Mouse (Mus musculus) Patski (cell line): ENCODE data around the gene Gfra1. TPM values are rescaled to one million over a fixed set of nuclear protein-coding genes. Genes with fewer than 3 reads are reported as not detected.

Source experiments
- ATAC-seq: fragments of 100-300 bp; one replicate; pipeline ENCODE4 v1.8.0; 2021
- CTCF ChIA-PET: fragments of 350-600 bp; sonication (Branson Sonifier 250); formaldehyde crosslinking; loops from one replicate; lab custom pipeline; 2022; ENCODE audit warnings: inconsistent platforms; lab: Charles Lee
- POLR2A ChIA-PET: fragments of 350-600 bp; sonication (Branson Sonifier 250); formaldehyde crosslinking; loops from one replicate; lab custom pipeline; 2022; ENCODE audit warnings: antibody characterized with exemption, inconsistent platforms; lab: Charles Lee
- DNase-seq: peaks from one replicate; pipeline ENCODE4 v3.0.0-alpha.2; 2011; ENCODE audit warnings: low read depth, low spot score
- H3K27me3 ChIP-seq: fragments of 371-371 bp; one replicate; pipeline ENCODE4 v1.5.1; 2021
- CTCF ChIP-seq: fragments of 100-300 bp; IDR thresholded peaks from one replicate; pipeline ENCODE4 v1.5.1; 2021
- in situ Hi-C: fragments of 300-500 bp; cut with MboI; formaldehyde crosslinking; loops from 3 replicates; pipeline ENCODE4 v1.11.1; 2018; ENCODE audit warnings: low pct_unique_long_range_greater_than_20kb, mixed read lengths
- polyA plus RNA-seq: library from polyadenylated mRNA; unstranded; gene quantifications from one replicate; pipeline ENCODE4 v1.2.3, GENCODE M21; 2021

The Gfra1 gene
- polyA plus RNA-seq, 1 experiment from 2014 or later: 102 TPM

GRCm38 (mm10) chr19:58400224-58400623 is 55.5 kb downstream of the Gfra1 start:
- DNase-seq (no peak), ATAC-seq (no peak)
- POLR2A ChIA-PET: no interaction called here
- no peaks in the 10 kb centered on the region for H3K27me3 ChIP-seq
- CTCF ChIA-PET: interaction anchor here (0.8 to 1.4 kb wide), 3 partner anchors 8 to 45 kb away, joined by 3 to 4 read pairs (median 3); no protein-coding TSS in a partner anchor
- TF ChIP-seq CTCF: no peak
- in situ Hi-C loops: no loop called here

GRCm38 (mm10) chr19:58399166-58399565 is 56.5 kb downstream of the Gfra1 start:
- DNase-seq (no peak), ATAC-seq (no peak)
- no peaks in the 10 kb centered on the region for H3K27me3 ChIP-seq
- POLR2A ChIA-PET: no interaction called here
- TF ChIP-seq CTCF: no peak
- CTCF ChIA-PET: interaction anchor here (1.0 to 1.5 kb wide), 2 partner anchors 53 to 55 kb away, joined by 3 to 4 read pairs; no protein-coding TSS in a partner anchor
- in situ Hi-C loops: loop anchor here (5.0 kb wide), 1 partner anchor 53 kb away; no protein-coding TSS in a partner anchor

GRCm38 (mm10) chr19:58396604-58396984 is 59.1 kb downstream of the Gfra1 start:
- ATAC-seq (peak; percentile 76), DNase-seq (peak; percentile 89)
- POLR2A ChIA-PET: interaction anchor here (0.7 to 2.5 kb wide), 2 partner anchors 10 to 56 kb away, joined by 5 to 6 read pairs; no protein-coding TSS in a partner anchor
- no peak for TF ChIP-seq CTCF
- no peaks in the 10 kb centered on the region for H3K27me3 ChIP-seq
- CTCF ChIA-PET: interaction anchor here (1.3 to 1.5 kb wide), 3 partner anchors 16 to 58 kb away, joined by 3 to 4 read pairs (median 3); no protein-coding TSS in a partner anchor
- in situ Hi-C loops: loop anchor here (5.0 kb wide), 1 partner anchor 56 kb away; no protein-coding TSS in a partner anchor

- DNase-seq (no peak), ATAC-seq (peak; percentile 58)
- no peaks in the 10 kb centered on the region for H3K27me3 ChIP-seq
- ChIA-PET CTCF (interaction anchor here (1.3 to 1.5 kb wide), 2 partner anchors 32 to 59 kb away, joined by 3 to 4 read pairs; no protein-coding TSS in a partner anchor), POLR2A (interaction anchor here (2.5 kb wide), 1 partner anchor 57 kb away, joined by 6 read pairs; no protein-coding TSS in a partner anchor)
- in situ Hi-C loops: loop anchor here (5.0 kb wide), 1 partner anchor 56 kb away; no protein-coding TSS in a partner anchor
- no peak for TF ChIP-seq CTCF
Measured at GRCm38 (mm10) chr19:58395785-58396603, 59.7 kb downstream of the Gfra1 start.

GRCm38 (mm10) chr19:58393121-58393520 is 62.6 kb downstream of the Gfra1 start:
- TF ChIP-seq CTCF: no peak
- ChIA-PET POLR2A (interaction anchor here (0.5 to 0.9 kb wide), 2 partner anchors 59 to 1272 kb away, joined by 3 to 4 read pairs; no protein-coding TSS in a partner anchor), CTCF (interaction anchor here (0.8 kb wide), 1 partner anchor 58 kb away, joined by 3 read pairs; no protein-coding TSS in a partner anchor)
- no peak for ATAC-seq
- no peak for DNase-seq
- H3K27me3 ChIP-seq: no peaks in the 10 kb centered on the region
- in situ Hi-C loops: no loop called here

- H3K27me3 ChIP-seq: no peaks in the 10 kb centered on the region
- DNase-seq (no peak), ATAC-seq (no peak)
- in situ Hi-C loops: no loop called here
- ChIA-PET POLR2A (no interaction called here), CTCF (no interaction called here)
- no peak for TF ChIP-seq CTCF
Measured at GRCm38 (mm10) chr19:58391796-58392195, 63.9 kb downstream of the Gfra1 start.

GRCm38 (mm10) chr19:58389466-58389865 is 66.2 kb downstream of the Gfra1 start:
- H3K27me3 ChIP-seq: no peaks in the 10 kb centered on the region
- ATAC-seq (no peak), DNase-seq (no peak)
- ChIA-PET POLR2A (interaction anchor here (0.6 kb wide), 1 partner anchor 16 kb away, joined by 4 read pairs; no protein-coding TSS in a partner anchor), CTCF (interaction anchor here (1.4 kb wide), 1 partner anchor 14 kb away, joined by 3 read pairs; no protein-coding TSS in a partner anchor)
- no peak for TF ChIP-seq CTCF
- in situ Hi-C loops: no loop called here

- POLR2A ChIA-PET: interaction anchor here (0.6 kb wide), 1 partner anchor 16 kb away, joined by 4 read pairs; no protein-coding TSS in a partner anchor
- DNase-seq: no peak
- CTCF ChIA-PET: interaction anchor here (1.4 kb wide), 1 partner anchor 13 kb away, joined by 3 read pairs; no protein-coding TSS in a partner anchor
- TF ChIP-seq CTCF: no peak
- in situ Hi-C loops: no loop called here
- no peak for ATAC-seq
- no peaks in the 10 kb centered on the region for H3K27me3 ChIP-seq
Measured at GRCm38 (mm10) chr19:58388851-58389447, 66.8 kb downstream of the Gfra1 start.

- no peaks in the 10 kb centered on the region for H3K27me3 ChIP-seq
- no peak for TF ChIP-seq CTCF
- no peak for ATAC-seq
- DNase-seq: no peak
- ChIA-PET CTCF (no interaction called here), POLR2A (interaction anchor here (1.0 kb wide), 1 partner anchor 12 kb away, joined by 4 read pairs; no protein-coding TSS in a partner anchor)
- in situ Hi-C loops: no loop called here
Measured at GRCm38 (mm10) chr19:58383273-58383672, 72.4 kb downstream of the Gfra1 start.

GRCm38 (mm10) chr19:58382535-58382934 is 73.2 kb downstream of the Gfra1 start:
- ChIA-PET CTCF (interaction anchor here (1.1 kb wide), 2 partner anchors 13 to 69 kb away, joined by 5 read pairs; no protein-coding TSS in a partner anchor), POLR2A (interaction anchor here (1.0 kb wide), 1 partner anchor 12 kb away, joined by 4 read pairs; no protein-coding TSS in a partner anchor)
- in situ Hi-C loops: no loop called here
- no peak for TF ChIP-seq CTCF
- DNase-seq: no peak
- ATAC-seq: no peak
- no peaks in the 10 kb centered on the region for H3K27me3 ChIP-seq
